Mouse (Mus musculus): Measurements from ENCODE around the gene Ppara.

- TF ChIP-seq CTCF (IDR thresholded peaks at IDR 0.05; ENCODE audit: insufficient read depth, low read depth, low read length) = no peak
- no peak for TF ChIP-seq POLR2A (IDR thresholded peaks at IDR 0.05; ENCODE audit: insufficient read depth, low read depth, low read length)
Measured at GRCm38 (mm10) chr15:85710641-85711580, 23.9 kb upstream of the Ppara start.

All from olfactory bulb, adult 2 months (tissue).